Mouse (Mus musculus) adrenal gland (tissue): ENCODE data around the gene Ccdc142.

Source experiments
- intact Hi-C: fragments of 180-260 bp; cut with DNase I; formaldehyde crosslinking; loops from one replicate; pipeline ENCODE4 v1.15.1; 2025

The Ccdc142 gene

GRCm38 (mm10) chr6:83116373-83117164, 15.2 kb downstream of the Ccdc142 start:
- intact Hi-C loops = no loop called here

GRCm38 (mm10) chr6:83117165-83117438, 15.7 kb downstream of the Ccdc142 start:
- intact Hi-C loops = no loop called here

GRCm38 (mm10) chr6:83117616-83118015, 16.2 kb downstream of the Ccdc142 start:
- intact Hi-C loops = no loop called here

- intact Hi-C loops = no loop called here
These were observed 17.0 kb downstream of the Ccdc142 start for GRCm38 (mm10) chr6:83118369-83118768.

DNA sequence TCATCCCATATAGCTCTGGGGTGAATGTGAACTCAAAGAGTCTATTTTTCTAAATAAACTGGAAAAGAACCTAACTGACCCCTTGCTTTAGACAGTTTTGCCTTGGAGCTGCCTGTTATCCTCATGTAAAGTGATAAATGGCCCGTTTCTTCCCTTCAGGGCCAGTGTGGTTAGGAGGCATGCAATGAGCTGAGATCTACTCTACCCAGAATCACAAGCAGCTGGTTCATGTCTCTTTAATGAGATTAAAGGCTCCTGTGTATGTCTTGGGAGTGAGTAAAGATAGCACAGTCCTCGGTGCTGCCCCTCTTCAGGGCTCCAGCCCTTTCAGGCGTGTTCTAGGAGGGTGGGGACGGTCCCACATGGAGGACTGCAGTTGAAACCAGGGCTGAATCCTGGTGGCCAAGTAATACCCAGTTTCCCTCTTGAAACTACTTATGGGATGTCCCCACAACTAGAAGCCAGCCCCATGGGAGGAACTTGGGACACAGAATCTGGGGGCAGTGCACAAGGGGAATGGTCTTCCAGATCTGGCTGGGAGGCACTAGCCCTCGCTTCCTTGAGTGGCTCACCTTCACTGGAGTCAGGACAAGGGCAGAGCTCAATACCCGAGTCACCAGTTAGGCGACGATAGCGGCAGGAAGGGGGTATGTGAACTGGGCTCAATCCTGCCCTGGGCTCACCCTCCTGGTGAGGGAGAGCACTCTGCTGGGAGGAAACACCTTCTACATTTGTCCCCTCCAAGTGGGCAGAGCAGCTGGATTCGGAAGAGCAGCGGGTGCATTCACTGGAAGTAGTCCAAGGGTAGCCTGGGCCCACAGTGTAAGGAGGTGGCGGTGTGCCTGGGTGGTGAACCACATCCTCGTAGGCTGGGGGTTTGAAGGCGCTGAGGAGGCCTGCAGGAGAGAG, 17.7 kb downstream of the Ccdc142 start:
- intact Hi-C loops = no loop called here

DNA sequence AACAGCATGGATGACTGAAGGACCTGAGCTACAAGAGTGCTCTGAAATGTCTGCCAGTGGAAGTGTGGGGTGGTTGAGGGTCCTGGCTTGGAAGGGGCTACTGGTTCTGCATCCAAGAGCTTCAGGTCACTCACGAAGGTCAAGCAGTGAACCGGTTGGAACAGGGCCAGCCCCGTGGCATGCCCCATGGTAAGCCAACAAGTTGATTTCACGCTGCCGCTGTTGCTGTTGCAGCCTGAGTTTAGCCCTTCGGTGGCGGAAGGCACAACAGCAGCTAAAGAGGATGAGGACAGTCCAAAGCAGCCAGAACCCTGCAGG, 18.3 kb downstream of the Ccdc142 start:
- intact Hi-C loops = loop anchor here (5.0 kb wide), 1 partner anchor 38 kb away; the partner anchor contains the start of genes 1700003E16Rik and Wdr54

DNA sequence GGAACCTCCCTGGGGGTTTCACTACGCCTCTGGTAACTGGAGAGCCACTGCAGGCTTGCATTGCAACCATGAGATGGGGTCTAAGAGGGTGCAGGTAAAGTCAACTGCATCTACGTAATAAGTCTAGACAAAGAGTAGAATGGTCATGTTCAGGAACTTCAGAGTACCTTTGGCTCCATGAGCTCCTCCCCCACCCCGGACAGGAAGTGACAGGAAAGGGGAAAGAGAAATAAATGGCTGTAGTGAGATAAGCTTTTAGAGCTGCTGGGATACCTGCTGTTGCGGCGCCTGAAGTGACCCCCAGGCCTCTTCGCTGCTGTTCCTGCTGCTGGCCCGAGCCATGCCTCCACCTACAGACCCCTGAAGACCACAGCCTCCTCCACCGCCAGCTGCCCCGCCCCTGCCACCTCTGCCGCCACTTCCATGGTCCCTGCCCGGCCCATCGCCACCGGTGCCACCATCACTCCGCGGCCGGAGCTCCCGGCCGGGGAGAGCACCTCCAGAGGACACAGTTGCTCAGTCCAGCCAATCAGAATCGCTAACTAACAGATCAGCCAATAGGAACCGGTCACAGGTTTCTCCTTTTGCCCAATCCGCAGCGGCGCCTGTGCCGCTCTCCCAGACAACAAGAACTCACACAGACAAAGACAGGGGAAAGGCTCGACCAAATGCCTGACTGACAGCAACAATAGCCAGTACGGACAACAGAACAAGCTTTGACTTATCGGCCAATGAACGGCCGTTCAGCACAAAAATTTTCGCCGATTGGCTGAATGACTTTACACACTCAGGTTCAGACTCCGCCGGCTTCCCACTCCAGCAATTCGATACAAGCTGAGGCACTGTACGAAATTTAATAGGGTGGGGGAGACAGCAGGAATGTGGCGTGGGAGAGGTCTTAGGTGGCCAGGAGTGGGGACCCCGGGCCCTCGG, 19.8 kb downstream of the Ccdc142 start, which contains the start of gene Wbp1:
Wbp1 (minus strand) TSS at position 630 of the 933 bp plus-strand sequence.
- intact Hi-C loops = loop anchor here (5.0 kb wide), 1 partner anchor 36 kb away; the partner anchor contains the start of genes 1700003E16Rik and Wdr54

- intact Hi-C loops = loop anchor here (5.0 kb wide), 1 partner anchor 35 kb away; the partner anchor contains the start of genes 1700003E16Rik and Wdr54
These were observed 20.7 kb downstream of the Ccdc142 start for GRCm38 (mm10) chr6:83121863-83122710.

DNA sequence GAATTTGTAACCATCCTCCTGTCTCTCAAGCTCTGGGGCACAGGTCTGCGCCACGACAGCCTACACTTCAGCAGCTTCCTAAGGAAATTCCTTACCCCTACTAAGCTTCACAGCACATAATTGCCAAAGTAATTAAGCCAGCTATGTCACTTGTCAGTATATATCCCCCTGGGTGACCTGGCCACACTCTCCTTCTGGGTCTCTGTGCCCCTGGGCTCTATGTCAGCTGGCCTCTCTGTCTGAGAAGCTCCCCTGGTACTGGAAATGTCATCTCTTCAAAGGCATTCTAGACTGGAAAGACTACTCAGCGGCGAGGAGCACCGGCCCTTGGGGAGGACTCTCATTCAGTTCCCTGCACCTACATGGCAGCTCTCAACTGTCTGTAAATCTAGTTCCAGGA, 21.6 kb downstream of the Ccdc142 start:
- intact Hi-C loops = loop anchor here (5.0 kb wide), 1 partner anchor 34 kb away; the partner anchor contains the start of genes 1700003E16Rik and Wdr54

DNA sequence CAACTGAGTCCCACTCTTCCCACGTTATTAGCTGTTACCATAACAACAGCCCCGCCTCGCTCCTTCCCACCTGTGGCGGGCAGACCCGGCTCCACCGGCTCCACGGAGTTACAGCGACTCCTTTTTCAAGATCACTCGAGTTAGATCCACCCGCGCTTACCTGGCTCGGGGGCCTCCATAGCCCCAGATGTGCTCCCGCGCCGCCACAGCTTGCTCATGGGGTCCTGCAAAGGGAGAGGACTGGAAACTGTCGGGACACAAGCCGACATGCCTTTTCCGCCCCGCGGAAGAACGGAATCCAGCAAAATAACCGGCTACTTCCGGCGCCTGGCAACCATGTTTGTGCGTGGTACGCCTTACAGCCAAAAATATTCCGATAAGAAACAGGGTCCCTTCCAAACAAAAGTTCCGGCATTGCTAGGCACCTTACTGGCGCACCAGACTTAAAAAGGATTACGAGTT, 23.5 kb downstream of the Ccdc142 start:
- intact Hi-C loops = loop anchor here (5.0 kb wide), 1 partner anchor 32 kb away; the partner anchor contains the start of genes 1700003E16Rik and Wdr54

DNA sequence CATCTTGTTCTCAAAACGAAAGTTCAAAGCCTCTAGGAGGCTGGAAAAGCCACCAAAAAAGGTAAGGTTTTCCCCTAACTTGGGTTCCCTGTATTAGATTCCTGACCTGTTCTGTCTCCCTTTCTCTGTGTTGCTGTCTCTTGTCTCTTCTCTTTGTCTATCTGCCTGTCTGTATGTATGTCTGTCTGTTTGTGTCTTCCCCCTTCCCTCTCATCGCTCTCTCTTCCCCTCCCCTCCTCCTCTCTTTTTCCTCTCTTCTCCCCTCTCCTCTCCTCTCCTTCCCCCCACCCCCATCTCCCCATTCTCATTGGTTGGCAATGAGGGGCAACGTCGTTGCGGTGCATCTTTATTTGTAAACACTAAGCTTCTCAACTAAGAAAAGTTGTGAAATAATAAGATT, 23.9 kb downstream of the Ccdc142 start, which contains the start of gene Ino80b:
Ino80b (minus strand) TSS at position 101 of the 400 bp plus-strand sequence.
- intact Hi-C loops = no loop called here

DNA sequence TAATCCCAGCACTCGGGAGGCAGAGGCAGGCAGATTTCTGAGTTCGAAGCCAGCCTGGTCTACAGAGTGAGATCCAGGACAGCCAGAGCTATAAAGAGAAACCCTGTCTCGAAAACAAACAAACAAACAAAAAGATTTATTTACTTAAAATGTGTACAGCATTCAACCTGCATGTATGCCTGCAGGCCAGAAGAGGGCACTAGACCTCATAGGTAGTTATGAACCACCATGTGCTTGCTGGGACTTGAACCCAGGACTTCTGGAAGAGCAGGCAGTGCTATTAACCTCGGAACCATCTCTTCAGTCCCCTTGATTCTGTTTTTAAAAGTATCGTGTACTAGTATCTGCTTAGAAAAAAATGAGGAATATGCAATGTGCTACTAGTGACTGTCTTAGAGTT, 26.0 kb downstream of the Ccdc142 start:
- intact Hi-C loops = no loop called here

GRCm38 (mm10) chr6:83131469-83132034, 30.2 kb downstream of the Ccdc142 start:
- intact Hi-C loops = no loop called here

DNA sequence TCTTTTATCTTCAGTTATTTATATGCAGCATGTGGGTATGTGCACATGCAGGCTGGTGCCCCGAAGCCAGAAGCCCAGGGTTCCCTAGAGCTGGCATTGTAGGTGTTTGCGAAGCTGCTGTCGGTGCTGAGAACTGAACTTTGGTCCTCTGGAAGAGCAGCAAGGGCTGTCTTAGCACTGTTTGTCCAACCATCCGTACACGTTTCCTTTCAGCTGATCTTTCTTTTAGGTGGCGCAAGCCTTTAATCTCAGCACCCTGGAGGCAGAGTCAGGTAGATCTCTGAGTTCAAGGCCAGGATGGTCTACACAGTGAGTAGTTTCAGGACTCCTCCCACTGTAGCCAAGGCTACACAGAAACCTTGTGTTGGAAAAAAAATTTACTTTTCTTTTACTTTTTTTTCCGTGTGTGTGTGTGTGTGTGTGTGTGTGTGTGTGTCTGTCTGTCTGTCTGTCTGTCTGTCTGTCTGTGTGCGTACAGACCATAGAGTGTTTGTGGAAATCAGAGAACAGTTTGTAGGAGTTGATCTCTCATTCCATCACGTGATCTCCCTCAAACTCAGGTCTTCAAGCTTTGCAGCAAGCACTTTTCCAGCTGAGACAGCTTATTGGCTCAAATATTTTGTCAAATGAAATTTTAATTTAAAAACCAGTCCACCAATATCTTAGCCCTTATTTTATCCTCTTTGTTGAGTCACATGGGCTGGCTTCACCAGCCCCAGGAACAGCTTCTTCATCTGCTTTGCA, 30.9 kb downstream of the Ccdc142 start:
- intact Hi-C loops = no loop called here

DNA sequence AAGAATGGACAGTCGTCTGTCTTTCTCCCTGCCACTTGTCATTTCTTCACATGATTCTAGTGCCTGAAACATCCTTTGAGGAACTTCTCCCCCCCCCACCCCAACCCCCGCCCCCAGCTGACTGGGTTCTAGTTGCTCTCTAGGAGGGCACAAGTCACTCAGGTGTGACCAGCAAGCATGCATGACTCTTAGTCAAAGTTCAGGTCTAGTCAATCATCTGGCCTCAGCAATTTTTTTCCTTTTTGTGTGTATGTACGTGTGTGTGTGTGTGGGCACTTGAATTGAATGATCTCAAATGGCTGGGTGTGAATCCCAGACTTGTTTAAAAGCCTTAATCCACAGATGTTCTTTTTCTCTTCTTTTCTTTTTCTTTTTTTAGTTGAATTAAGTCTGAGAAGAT, 32.8 kb downstream of the Ccdc142 start:
- intact Hi-C loops = no loop called here

DNA sequence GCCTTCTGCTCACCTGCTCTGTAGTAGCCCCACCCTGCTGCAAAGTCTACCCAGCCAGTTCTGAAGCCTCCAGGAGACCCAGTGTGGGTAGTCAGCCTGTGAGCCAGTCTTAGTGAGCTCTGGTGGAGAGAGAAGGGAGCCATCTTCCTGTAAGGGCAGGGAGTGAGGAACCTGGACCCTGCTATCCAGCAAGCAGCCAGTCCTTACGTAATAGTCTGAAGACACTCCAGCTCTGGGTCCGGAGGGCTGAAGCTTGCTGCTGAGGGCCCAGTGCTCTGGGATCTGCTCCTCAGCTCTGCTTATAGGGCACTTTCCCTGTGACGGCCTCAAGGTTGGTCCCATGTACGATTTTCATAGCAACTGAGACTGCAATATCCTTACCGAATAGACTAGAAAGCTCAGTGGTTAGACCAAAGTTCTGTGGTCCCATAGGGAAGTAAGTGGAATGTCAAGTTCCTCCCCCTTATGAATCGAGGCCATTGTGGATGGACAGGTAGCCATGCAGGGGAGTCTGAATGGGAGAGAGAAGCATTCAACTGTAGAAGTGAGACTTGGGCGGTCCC, 33.6 kb downstream of the Ccdc142 start, which contains the start of gene Rtkn:
Rtkn (plus strand) TSS at position 513 of the 563 bp plus-strand sequence.
- intact Hi-C loops = no loop called here

- intact Hi-C loops = no loop called here
These were observed 34.3 kb downstream of the Ccdc142 start for GRCm38 (mm10) chr6:83135571-83136161.
